Mouse (Mus musculus): Measurements from ENCODE around the gene Csmd2.

Gene Csmd2

GRCm38 (mm10) chr4:128141161-128142101 is 153.8 kb downstream of the Csmd2 start:
- no peak for DNase-seq (ENCODE audit: low spot score)

- no peak for DNase-seq (ENCODE audit: low spot score)
Observed at GRCm38 (mm10) chr4:128142279-128142678, 154.6 kb downstream of the Csmd2 start.

- no peak for DNase-seq (ENCODE audit: low spot score)
Observed at GRCm38 (mm10) chr4:128143147-128143546, 155.5 kb downstream of the Csmd2 start.

GRCm38 (mm10) chr4:128149524-128149923 is 161.9 kb downstream of the Csmd2 start:
- no peak for DNase-seq (ENCODE audit: low spot score)

- no peak for DNase-seq (ENCODE audit: low spot score)
Observed at GRCm38 (mm10) chr4:128152066-128152465, 164.4 kb downstream of the Csmd2 start.

GRCm38 (mm10) chr4:128153144-128153543 is 165.5 kb downstream of the Csmd2 start:
- DNase-seq (ENCODE audit: low spot score), result no peak

GRCm38 (mm10) chr4:128155226-128155625 is 167.6 kb downstream of the Csmd2 start:
- no peak for DNase-seq (ENCODE audit: low spot score)

GRCm38 (mm10) chr4:128160656-128161055 is 173.0 kb downstream of the Csmd2 start:
- DNase-seq (ENCODE audit: low spot score), result no peak

GRCm38 (mm10) chr4:128170181-128170580 is 182.5 kb downstream of the Csmd2 start:
- DNase-seq (ENCODE audit: low spot score), result no peak

- no peak for DNase-seq (ENCODE audit: low spot score)
Observed at GRCm38 (mm10) chr4:128171233-128171632, 183.6 kb downstream of the Csmd2 start.

GRCm38 (mm10) chr4:128171701-128172100 is 184.0 kb downstream of the Csmd2 start:
- DNase-seq (ENCODE audit: low spot score), result no peak

- DNase-seq (ENCODE audit: low spot score), result no peak
Observed at GRCm38 (mm10) chr4:128178974-128179373, 191.3 kb downstream of the Csmd2 start.

- no peak for DNase-seq (ENCODE audit: low spot score)
Observed at GRCm38 (mm10) chr4:128179581-128179980, 191.9 kb downstream of the Csmd2 start.

- no peak for DNase-seq (ENCODE audit: low spot score)
Observed at GRCm38 (mm10) chr4:128184747-128185146, 197.1 kb downstream of the Csmd2 start.

- DNase-seq (ENCODE audit: low spot score), result no peak
Observed at GRCm38 (mm10) chr4:128194454-128194853, 206.8 kb downstream of the Csmd2 start.

- DNase-seq (ENCODE audit: low spot score), result no peak
Observed at GRCm38 (mm10) chr4:128217991-128218595, 230.4 kb downstream of the Csmd2 start.

- no peak for DNase-seq (ENCODE audit: low spot score)
Observed at GRCm38 (mm10) chr4:128224453-128224852, 236.8 kb downstream of the Csmd2 start.

GRCm38 (mm10) chr4:128227377-128228316 is 240.0 kb downstream of the Csmd2 start:
- DNase-seq (ENCODE audit: low spot score), result peak; percentile 45

GRCm38 (mm10) chr4:128233458-128233857 is 245.8 kb downstream of the Csmd2 start:
- DNase-seq (ENCODE audit: low spot score), result no peak

GRCm38 (mm10) chr4:128239113-128239512 is 251.5 kb downstream of the Csmd2 start:
- no peak for DNase-seq (ENCODE audit: low spot score)

GRCm38 (mm10) chr4:128241075-128241853 is 253.6 kb downstream of the Csmd2 start:
- DNase-seq (ENCODE audit: low spot score), result peak; percentile 49
